Mouse (Mus musculus) frontal cortex, adult (tissue): ENCODE results near the gene Pcbp4.

Experiments
- ATAC-seq: cut with Nextera tagmentation; 2 replicates; pipeline ENCODE4 v1.9.2; 2017; ENCODE audit warnings: mild to moderate bottlenecking, moderate library complexity, mixed read lengths; ENCODE audit not compliant: low TSS enrichment

Gene Pcbp4

GRCm38 (mm10) chr9:106453271-106454070 is at the start of gene Pcbp4:
TSS of gene Pcbp4 (plus strand) at chr9:106453291.
- ATAC-seq = peak; percentile 13; the same call in 1 of the 2 replicates

- ATAC-seq = no peak
Measured at GRCm38 (mm10) chr9:106405275-106405674, 47.8 kb upstream of the Pcbp4 start.

GRCm38 (mm10) chr9:106406443-106407078 is 46.5 kb upstream of the Pcbp4 start:
- ATAC-seq = peak; percentile 41; the same call in 1 of the 2 replicates

DNA sequence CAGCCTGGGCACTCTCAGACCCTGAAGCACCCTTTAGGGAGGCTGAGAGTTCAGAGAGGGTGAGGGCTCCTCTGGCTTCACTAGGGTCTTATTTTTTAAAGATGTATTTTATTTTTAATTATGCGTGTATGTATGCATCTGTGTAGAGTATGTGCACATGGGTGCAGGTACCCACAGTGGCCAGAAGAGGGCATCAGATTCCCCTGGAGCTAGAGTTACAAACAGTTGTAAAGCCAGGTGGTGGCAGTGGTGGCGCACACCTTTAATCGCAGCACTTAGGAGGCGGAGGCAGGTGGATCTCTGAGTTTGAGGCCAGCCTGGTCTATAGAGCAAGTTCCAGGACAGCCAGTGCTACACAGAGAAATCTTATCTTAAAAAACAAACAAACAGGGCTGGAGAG is 44.0 kb upstream of the Pcbp4 start:
- no peak for ATAC-seq

- ATAC-seq = no peak
Measured at GRCm38 (mm10) chr9:106410086-106410650, 42.9 kb upstream of the Pcbp4 start.

- ATAC-seq = peak; percentile 53
Measured at GRCm38 (mm10) chr9:106411091-106411594, 41.9 kb upstream of the Pcbp4 start.

DNA sequence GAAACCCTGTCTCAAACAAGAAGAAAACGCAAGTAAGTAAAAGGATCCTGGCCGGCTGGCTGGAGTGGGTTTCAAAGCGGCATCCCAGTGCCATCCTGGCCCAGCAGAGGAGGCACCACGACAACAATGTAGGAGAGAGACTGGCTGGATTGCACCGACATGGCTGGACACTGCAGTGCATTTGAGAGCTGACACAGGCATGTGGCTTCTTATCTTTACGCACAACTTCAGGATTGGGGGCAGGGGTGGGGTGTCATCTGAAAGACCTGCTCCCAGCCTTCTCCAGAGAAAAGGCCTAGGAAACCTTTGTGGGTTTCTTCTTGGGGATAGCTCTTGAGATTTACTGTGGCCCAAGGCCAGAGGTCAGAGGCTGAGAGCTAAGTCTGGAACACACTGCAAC is 41.4 kb upstream of the Pcbp4 start:
- ATAC-seq = no peak

DNA sequence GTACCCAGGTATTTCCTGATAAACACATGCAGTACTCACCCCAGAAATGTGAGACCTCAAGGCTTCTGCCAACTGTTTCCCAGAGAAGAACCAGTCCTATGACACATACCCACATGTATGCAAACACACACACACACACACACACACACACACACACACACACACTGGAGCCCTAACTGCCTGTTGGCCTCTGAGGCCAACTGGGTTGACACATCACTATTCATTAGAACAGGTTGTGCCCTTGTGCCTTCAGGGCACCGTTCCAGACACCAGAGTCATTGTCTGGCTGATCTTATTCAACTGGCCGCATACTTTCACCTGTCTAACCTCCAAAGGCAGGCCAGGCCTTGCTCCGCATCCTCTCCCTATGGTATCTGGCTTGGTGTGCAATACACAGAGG is 40.9 kb upstream of the Pcbp4 start:
- ATAC-seq = no peak

GRCm38 (mm10) chr9:106413606-106414005 is 39.5 kb upstream of the Pcbp4 start:
- ATAC-seq = no peak

- ATAC-seq = peak; percentile 38; the same call in 1 of the 2 replicates
Measured at GRCm38 (mm10) chr9:106416826-106417225, 36.3 kb upstream of the Pcbp4 start.

DNA sequence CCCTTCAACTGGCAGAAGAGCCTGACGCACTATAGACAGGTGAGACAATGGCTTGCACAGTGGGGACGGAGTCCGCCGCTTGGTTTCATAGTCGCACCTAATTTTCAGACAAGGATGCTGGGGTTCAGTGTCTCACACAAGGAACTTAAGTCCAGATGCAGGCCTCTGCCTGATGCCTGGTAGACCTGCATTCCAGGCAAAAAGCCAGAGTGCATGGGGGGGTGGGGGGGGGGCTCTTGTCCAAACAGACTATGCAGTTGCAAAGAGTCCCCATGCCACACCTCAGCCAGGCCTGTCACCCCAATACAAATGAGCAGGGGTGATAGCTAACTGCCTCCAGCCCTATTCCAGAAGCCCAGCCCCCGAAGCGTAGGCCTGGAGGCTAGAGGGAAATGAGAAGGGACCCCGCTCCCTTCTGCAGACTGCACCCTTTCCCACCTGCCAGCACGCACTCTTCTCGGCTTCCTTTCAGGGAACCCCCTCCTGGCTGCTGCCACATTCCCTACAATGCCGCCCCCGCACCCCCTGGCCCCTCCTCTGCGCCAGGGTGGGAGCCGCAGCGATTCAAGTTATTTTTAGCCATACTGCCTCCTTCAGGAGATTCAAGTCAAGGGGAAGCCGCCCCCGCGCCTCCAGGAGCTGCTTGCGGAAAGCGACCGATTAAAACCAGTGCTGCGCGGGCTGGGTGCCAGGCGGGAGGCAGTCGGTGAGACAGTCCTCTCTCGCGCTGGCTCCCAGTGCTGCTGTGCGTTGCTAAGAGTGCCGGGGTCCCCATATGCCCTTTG is 35.1 kb upstream of the Pcbp4 start:
- ATAC-seq = peak; percentile 75

DNA sequence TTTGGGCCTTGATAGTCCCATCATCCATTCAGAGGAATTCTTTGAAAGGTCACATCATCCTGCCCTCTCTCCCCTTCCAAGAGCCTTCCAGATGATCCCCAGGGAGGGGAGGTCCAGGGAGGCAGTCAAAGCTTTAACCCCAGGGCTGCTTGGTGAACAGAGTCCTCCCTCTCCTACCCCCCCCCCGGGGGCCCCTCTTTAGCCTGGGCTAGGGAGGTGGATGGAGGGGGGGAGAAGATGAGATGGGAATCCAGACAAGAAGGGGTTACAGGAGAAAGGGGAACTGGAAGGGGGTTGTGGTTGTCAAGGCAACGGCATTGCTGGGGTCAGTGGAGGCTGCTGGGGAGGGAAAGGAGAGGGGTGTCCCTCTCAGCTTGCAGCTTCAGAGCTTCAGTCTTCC is 32.5 kb upstream of the Pcbp4 start:
- ATAC-seq = no peak

GRCm38 (mm10) chr9:106421033-106421864 is 31.8 kb upstream of the Pcbp4 start:
- no peak for ATAC-seq

- ATAC-seq = peak; percentile 67
Measured at GRCm38 (mm10) chr9:106421865-106422160, 31.3 kb upstream of the Pcbp4 start.

GRCm38 (mm10) chr9:106428719-106429220 is 24.3 kb upstream of the Pcbp4 start:
- peak; percentile 58 for ATAC-seq

GRCm38 (mm10) chr9:106429221-106430014 is 23.7 kb upstream of the Pcbp4 start, which contains the start of gene Rpl29:
TSS of gene Rpl29 (plus strand) at chr9:106429454.
- peak; percentile 78 for ATAC-seq

GRCm38 (mm10) chr9:106430015-106430264 is 23.2 kb upstream of the Pcbp4 start:
- no peak for ATAC-seq

- ATAC-seq = 0 out of 2 replicates have a peak, but pooled peaks have one; percentile 13
Measured at GRCm38 (mm10) chr9:106433389-106433788, 19.7 kb upstream of the Pcbp4 start.

- no peak for ATAC-seq
Measured at GRCm38 (mm10) chr9:106436566-106436965, 16.5 kb upstream of the Pcbp4 start.

- no peak for ATAC-seq
Measured at GRCm38 (mm10) chr9:106442680-106443079, 10.4 kb upstream of the Pcbp4 start.
